Mouse (Mus musculus) liver, postnatal 0 days (tissue): ENCODE measurements around the gene Ttc29.

ENCODE experiments used
- CTCF ChIP-seq: sonication (generic); IDR thresholded peaks from 2 replicates; pipeline ENCODE4 v1.5.1; 2016; ENCODE audit warnings: antibody characterized with exemption, low read depth
- EP300 ChIP-seq: IDR thresholded peaks from 2 replicates; pipeline ENCODE4 v1.6.1; 2016; ENCODE audit warnings: antibody characterized with exemption, low read depth, mild to moderate bottlenecking

DNA sequence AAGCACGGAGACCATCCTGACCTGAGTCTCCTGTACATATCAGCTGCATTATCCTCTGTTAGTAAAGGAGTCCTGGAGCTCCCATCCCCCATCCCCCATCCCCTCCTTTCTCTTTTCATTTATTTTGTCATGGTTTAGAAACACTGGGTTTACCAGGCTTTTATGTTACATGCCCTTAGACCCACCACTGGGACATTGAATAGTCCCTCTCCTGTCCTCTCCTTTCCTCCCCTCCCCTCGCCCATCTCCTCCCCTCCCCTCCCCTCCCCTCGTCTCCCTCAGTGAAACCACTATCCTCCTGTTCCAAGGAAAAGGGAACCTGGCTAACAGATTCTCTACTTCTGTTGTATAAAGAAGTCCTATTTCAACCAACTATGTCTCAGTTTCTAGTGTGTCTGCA, 38.0 kb downstream of the Ttc29 start:
- TF ChIP-seq CTCF (no peak), EP300 (no peak)
